Mouse (Mus musculus): ENCODE data around the gene Oog1. TPM values are rescaled to one million over a fixed set of nuclear protein-coding genes. Genes with fewer than 3 reads are reported as not detected.
"Not testable (repeated sequence)": the region's sequence is repeated elsewhere in the genome, so short reads cannot be mapped to it uniquely, and the experiment has no call there.

Oog1 gene
- polyA plus RNA-seq (2015; fragmentation: Nextera tagmentation; extraction: Ambion mirVana) = not detected in 2 replicates

DNA sequence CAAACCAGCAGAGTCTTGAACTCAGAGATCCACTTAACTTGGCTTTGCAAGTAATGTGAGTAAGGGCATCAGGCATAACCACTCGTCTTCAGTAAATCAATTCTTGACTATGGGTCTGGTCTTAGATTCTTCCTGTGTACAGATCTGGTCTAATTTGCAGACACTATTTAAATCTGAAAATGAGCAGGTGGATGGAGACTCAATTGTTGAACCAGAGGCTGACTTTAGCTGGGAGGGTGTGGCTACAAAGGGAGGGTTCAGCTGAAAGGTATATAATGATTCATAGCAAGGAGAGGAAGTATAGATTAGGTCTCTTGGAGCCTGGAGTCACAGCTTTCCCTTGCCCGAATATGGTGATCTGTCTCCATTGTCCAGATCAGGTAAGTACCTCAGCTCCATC lies at the start of gene Oog1:
Gene Oog1, plus strand, starts transcription at position 301 of the 400 bp plus-strand sequence.
- not testable (repeated sequence) for H3K9me3 ChIP-seq (replicated peaks); H3K27me3 ChIP-seq; H3K4me2 ChIP-seq (replicated peaks); H3K27ac ChIP-seq (replicated peaks); H3K4me3 ChIP-seq (replicated peaks); H3K9ac ChIP-seq; H3K36me3 ChIP-seq; ATAC-seq (ENCODE audit: insufficient number of reproducible peaks, low FRiP score, low TSS enrichment, low read depth); H3K4me1 ChIP-seq
- WGBS = 59% methylated on average over 1 of the region's 2 CpGs

DNA sequence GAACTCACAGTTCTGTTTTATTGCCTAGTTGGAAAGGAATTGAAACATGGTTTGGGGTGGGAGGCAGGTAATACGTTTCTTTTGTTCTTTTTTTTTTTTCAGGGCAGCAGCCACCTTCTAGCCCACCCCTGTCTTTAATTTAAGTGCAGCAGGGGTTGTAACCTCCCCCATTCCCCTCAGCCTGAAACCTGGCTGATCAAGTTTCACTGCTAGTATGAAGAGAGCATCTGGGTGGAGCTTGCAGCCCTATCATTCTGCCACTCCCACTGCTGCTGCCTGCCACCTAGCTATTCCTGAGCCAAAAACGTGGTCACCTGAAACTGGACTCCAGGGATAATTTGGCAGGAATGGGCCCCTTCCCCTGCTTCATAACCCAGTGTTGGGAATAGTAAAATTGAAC lies 1.1 kb upstream of the Oog1 start:
- H3K4me2 ChIP-seq (replicated peaks); H3K9ac ChIP-seq; H3K4me1 ChIP-seq; H3K27me3 ChIP-seq; H3K4me3 ChIP-seq (replicated peaks); ATAC-seq (ENCODE audit: insufficient number of reproducible peaks, low FRiP score, low TSS enrichment, low read depth); H3K27ac ChIP-seq (replicated peaks); H3K36me3 ChIP-seq; H3K9me3 ChIP-seq (replicated peaks): not testable (repeated sequence)
- 0% methylated on average over 2 of the region's 2 CpGs for WGBS

DNA sequence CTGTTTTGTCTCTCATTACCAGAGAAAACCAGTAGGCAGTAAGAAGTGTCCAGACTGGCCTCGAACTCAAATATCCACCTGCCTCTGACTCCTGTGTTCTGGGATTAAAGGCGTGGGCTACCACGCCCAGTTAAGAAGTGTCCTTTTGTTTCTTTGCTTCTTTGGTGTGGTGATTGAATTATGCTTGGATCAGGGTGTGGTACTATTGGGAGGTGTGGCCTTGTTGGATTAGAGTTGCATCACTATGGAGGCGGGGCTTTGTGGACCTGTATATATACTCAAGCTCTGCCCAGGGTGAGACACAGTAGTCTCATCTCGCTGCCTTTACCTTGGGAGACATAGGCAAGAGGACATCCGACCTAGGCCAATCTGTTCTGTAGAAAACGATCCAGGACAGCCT lies 16.1 kb downstream of the Oog1 start, which contains the start of gene Gm4027:
Gene Gm4027, plus strand, starts transcription at position 301 of the 400 bp plus-strand sequence.
- H3K4me1 ChIP-seq; H3K36me3 ChIP-seq; H3K4me2 ChIP-seq (replicated peaks); H3K9ac ChIP-seq; H3K27ac ChIP-seq (replicated peaks); ATAC-seq (ENCODE audit: insufficient number of reproducible peaks, low FRiP score, low TSS enrichment, low read depth); H3K9me3 ChIP-seq (replicated peaks); H3K27me3 ChIP-seq; H3K4me3 ChIP-seq (replicated peaks): not testable (repeated sequence)
- WGBS = 88% methylated on average over 5 of the region's 7 CpGs

DNA sequence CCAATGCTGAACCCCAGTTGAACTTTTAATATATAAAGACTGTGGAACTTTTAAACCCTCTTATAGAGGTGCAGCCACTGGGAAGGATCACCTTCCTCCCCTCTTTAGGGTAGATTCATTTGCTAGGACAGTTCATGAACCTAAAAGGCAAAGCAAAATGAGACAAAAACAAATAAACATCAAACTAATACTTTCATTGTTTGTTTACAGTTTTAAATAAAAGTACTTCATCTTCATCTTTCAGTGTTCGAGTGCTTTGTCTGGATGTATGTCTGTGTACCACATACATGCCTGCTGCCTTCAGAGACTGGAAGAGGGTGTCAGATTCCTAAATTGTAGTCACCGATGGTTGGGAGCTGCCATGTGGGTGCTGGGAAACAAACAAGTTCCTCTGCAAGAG lies 42.0 kb downstream of the Oog1 start, which contains the start of gene Gm16381:
Gene Gm16381, minus strand, starts transcription at position 101 of the 400 bp plus-strand sequence.
- not testable (repeated sequence) for H3K4me3 ChIP-seq (replicated peaks); H3K27ac ChIP-seq (replicated peaks); ATAC-seq (ENCODE audit: insufficient number of reproducible peaks, low FRiP score, low TSS enrichment, low read depth); H3K27me3 ChIP-seq; H3K4me1 ChIP-seq; H3K4me2 ChIP-seq (replicated peaks); H3K9me3 ChIP-seq (replicated peaks); H3K9ac ChIP-seq; H3K36me3 ChIP-seq
- 85% methylated on average over 2 of the region's 2 CpGs for WGBS

DNA sequence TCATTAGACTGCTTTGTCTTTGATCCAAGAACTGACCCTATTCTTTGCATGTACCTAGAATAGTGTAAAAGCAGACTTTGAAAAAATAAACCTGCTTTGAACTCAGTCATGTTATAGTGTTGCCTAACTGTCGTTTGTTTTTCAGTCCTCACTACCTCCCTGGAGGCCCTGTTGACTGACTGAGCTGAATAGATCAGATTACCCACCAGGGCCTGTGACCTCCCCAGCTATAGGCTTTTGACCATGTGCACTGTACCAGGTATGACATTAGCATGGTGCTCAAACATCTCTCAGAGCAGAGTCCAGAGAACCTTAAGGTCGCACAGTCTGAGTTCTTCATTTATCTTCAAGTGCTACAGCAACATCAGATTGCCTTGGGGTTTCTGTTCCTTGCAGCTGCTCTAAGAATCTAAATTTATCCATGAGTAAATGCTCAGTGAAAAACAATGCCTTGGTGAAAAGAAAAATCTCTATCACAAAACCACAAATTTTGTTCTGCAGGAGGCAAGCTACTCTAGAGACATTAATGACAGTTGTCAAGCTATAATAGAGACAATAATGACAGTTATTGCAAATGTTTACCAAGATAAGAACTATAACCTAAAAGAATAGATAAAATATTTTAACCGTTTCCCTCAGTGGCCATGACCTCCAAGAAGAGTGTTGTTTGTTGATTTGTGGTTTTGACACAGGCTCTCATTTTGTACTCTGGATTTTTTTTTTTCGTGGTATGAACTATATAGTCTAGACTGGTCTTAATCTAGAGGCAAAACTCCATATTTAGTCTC lies 50.6 kb downstream of the Oog1 start:
- not testable (repeated sequence) for H3K4me3 ChIP-seq (replicated peaks); H3K9me3 ChIP-seq (replicated peaks); H3K4me1 ChIP-seq; H3K9ac ChIP-seq; H3K27ac ChIP-seq (replicated peaks); H3K27me3 ChIP-seq; ATAC-seq (ENCODE audit: insufficient number of reproducible peaks, low FRiP score, low TSS enrichment, low read depth); H3K4me2 ChIP-seq (replicated peaks); H3K36me3 ChIP-seq
- WGBS = 69% methylated on average over 2 of the region's 4 CpGs

Other genes starting within 250 kb of the Oog1 start
- gene Sptlc2, start 214.3 kb upstream of the Oog1 start, polyA plus RNA-seq (2015; fragmentation: Nextera tagmentation; extraction: Ambion mirVana) = 73.4 and 73.6 TPM in 2 replicates
- 276 and 281 TPM in 2 replicates for gene Slirp, start 158.8 kb upstream of the Oog1 start, polyA plus RNA-seq (2015; fragmentation: Nextera tagmentation; extraction: Ambion mirVana)
- gene Alkbh1, start 158.7 kb upstream of the Oog1 start, polyA plus RNA-seq (2015; fragmentation: Nextera tagmentation; extraction: Ambion mirVana) = 60.7 and 61.0 TPM in 2 replicates
- gene Snw1, start 130.4 kb upstream of the Oog1 start, polyA plus RNA-seq (2015; fragmentation: Nextera tagmentation; extraction: Ambion mirVana) = 113 and 121 TPM in 2 replicates
- gene Gm5788, start 108.0 kb upstream of the Oog1 start, polyA plus RNA-seq (2015; fragmentation: Nextera tagmentation; extraction: Ambion mirVana) = not detected in 2 replicates
- not detected in 2 replicates for gene Gm8300, start 88.4 kb upstream of the Oog1 start, polyA plus RNA-seq (2015; fragmentation: Nextera tagmentation; extraction: Ambion mirVana)
- not detected in 2 replicates for gene Gm4027, start 16.2 kb downstream of the Oog1 start, polyA plus RNA-seq (2015; fragmentation: Nextera tagmentation; extraction: Ambion mirVana)
- not detected in 2 replicates for gene Gm16381, start 41.9 kb downstream of the Oog1 start, polyA plus RNA-seq (2015; fragmentation: Nextera tagmentation; extraction: Ambion mirVana)
- gene Gm21319, start 173.1 kb downstream of the Oog1 start, polyA plus RNA-seq (2015; fragmentation: Nextera tagmentation; extraction: Ambion mirVana) = not detected in 2 replicates
- not detected in 2 replicates for gene Gm21936, start 192.8 kb downstream of the Oog1 start, polyA plus RNA-seq (2015; fragmentation: Nextera tagmentation; extraction: Ambion mirVana)
- gene BB287469, start 213.9 kb downstream of the Oog1 start, polyA plus RNA-seq (2015; fragmentation: Nextera tagmentation; extraction: Ambion mirVana) = not detected in 2 replicates
- gene Gm2001, start 239.7 kb downstream of the Oog1 start, polyA plus RNA-seq (2015; fragmentation: Nextera tagmentation; extraction: Ambion mirVana) = not detected in 2 replicates